Mouse (Mus musculus): ENCODE data around the gene Arid3a.
A peak's percentile ranks its signal among the peaks of the same experiment; 100 is the strongest.

The Arid3a gene

GRCm38 (mm10) chr10:79995636-79996035, 68.8 kb downstream of the Arid3a start:
- DNase-seq (ENCODE audit: low spot score), result no peak

GRCm38 (mm10) chr10:79996272-79997033, 69.6 kb downstream of the Arid3a start, which contains the start of gene Abca7:
TSS of gene Abca7 (plus strand) at chr10:79996494.
- peak; percentile 99 for DNase-seq (ENCODE audit: low spot score)

GRCm38 (mm10) chr10:79997034-79997760, 70.4 kb downstream of the Arid3a start:
- peak; percentile 74 for DNase-seq (ENCODE audit: low spot score)

- no peak for DNase-seq (ENCODE audit: low spot score)
These were observed 71.0 kb downstream of the Arid3a start for GRCm38 (mm10) chr10:79997819-79998218.

- DNase-seq (ENCODE audit: low spot score), result no peak
These were observed 75.1 kb downstream of the Arid3a start for GRCm38 (mm10) chr10:80001945-80002344.

GRCm38 (mm10) chr10:80002829-80003228, 76.0 kb downstream of the Arid3a start:
- DNase-seq (ENCODE audit: low spot score), result no peak

GRCm38 (mm10) chr10:80003374-80004232, 76.8 kb downstream of the Arid3a start:
- DNase-seq (ENCODE audit: low spot score), result no peak

GRCm38 (mm10) chr10:80004233-80004705, 77.4 kb downstream of the Arid3a start:
- DNase-seq (ENCODE audit: low spot score), result no peak

Data from testis, postnatal 10 days (tissue).